9 mouse cellular contexts compared by ENCODE assay signal in the genomic region with DNA sequence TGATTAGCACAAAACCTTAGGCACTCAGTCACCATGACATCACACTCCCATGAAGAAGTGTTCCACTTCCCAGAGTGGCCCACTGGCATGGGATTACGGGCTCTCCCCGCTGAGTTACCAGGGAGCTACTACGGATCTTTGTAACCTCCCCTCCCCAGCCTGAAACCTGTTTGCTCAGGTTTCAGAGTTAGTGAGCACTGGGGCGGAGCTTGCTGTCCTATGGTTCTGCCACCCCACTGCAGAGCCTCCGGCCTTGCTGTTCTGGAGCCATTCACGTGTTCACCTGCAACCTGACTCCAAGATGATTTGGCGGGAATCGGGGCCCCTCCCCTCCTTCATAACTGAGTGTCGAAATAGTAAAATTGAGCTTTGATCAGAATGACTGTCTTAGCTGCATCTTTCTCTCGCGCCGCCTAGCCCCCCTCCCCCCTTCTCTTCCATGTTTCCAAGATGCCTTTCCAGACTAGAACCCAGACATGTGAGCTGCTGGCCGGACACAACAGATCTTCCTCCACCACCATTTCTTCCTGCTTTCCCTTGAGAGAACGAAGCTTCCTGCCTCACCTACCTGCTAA.
A peak's percentile ranks its signal among the peaks of the same experiment; 100 is the strongest.
DNase-seq lines count a peak whose midpoint lies in the region; ATAC-seq lines count a peak whose summit lies in the region.
"Had no signal": no experiment of that assay in that cellular context is flagged by ENCODE, and none has a peak within 500 bp of the region (broad histone marks: within the 10 kb centered on the region; RNA-seq: fewer than 3 reads in every experiment).

No protein-coding gene starts in this region.

- no peaks in the 10 kb centered on the region for H3K36me3 ChIP-seq in embryonic facial prominence, embryonic 15.5 days
- no peaks in the 10 kb centered on the region for H3K36me3 ChIP-seq in neural tube, embryonic 15.5 days
- H3K36me3 ChIP-seq: midbrain, embryonic 12.5 days had no signal

- peak; percentile 39 for DNase-seq in embryo, embryonic 10.5 days (ENCODE audit: low spot score)
- peak; percentile 60 to 82 for DNase-seq in kidney, postnatal 25 days
- peak; percentile 78 for DNase-seq in lung, postnatal 36 days
- DNase-seq in layer of hippocampus, adult 18-20 months (ENCODE audit: low spot score in 2 of 2) = no peak
- DNase-seq: thymus, adult 18-20 months had no signal

- H3K4me1 ChIP-seq in embryonic facial prominence, embryonic 15.5 days = 0 out of 2 replicates have a peak, but pooled peaks cover 16% of the 10 kb centered on the region
- no peaks in the 10 kb centered on the region for H3K4me1 ChIP-seq in neural tube, embryonic 15.5 days
- H3K4me1 ChIP-seq: midbrain, embryonic 12.5 days had no signal

- 27% methylated on average over 14 of the region's 14 CpGs for WGBS in embryonic facial prominence, embryonic 15.5 days
- WGBS in neural tube, embryonic 15.5 days = 67% methylated on average over 14 of the region's 14 CpGs

- H3K27me3 ChIP-seq in embryonic facial prominence, embryonic 15.5 days = no peaks in the 10 kb centered on the region
- no peaks in the 10 kb centered on the region for H3K27me3 ChIP-seq in neural tube, embryonic 15.5 days (replicated peaks)

- H3K9me3 ChIP-seq in embryonic facial prominence, embryonic 15.5 days (replicated peaks) = no peaks in the 10 kb centered on the region
- H3K9me3 ChIP-seq in neural tube, embryonic 15.5 days (replicated peaks) = no peaks in the 10 kb centered on the region
- H3K9me3 ChIP-seq: midbrain, embryonic 12.5 days had no signal

- peak overlapping the region; percentile 55; the same call in 1 of the 2 replicates for H3K27ac ChIP-seq in embryonic facial prominence, embryonic 15.5 days (replicated peaks)
- no peak overlapping the region for H3K27ac ChIP-seq in neural tube, embryonic 15.5 days (replicated peaks)
- H3K27ac ChIP-seq: midbrain, embryonic 12.5 days had no signal

- H3K4me3 ChIP-seq in embryonic facial prominence, embryonic 15.5 days (replicated peaks) = no peak overlapping the region
- no peak overlapping the region for H3K4me3 ChIP-seq in neural tube, embryonic 15.5 days (replicated peaks)
- H3K4me3 ChIP-seq: midbrain, embryonic 12.5 days had no signal

- no peak overlapping the region for H3K9ac ChIP-seq in embryonic facial prominence, embryonic 15.5 days
- no peak overlapping the region for H3K9ac ChIP-seq in neural tube, embryonic 15.5 days (replicated peaks)
- H3K9ac ChIP-seq: midbrain, embryonic 12.5 days had no signal

- no peak for ATAC-seq in embryonic facial prominence, embryonic 15.5 days (ENCODE audit: insufficient number of reproducible peaks, low FRiP score, low TSS enrichment, low read depth)
- ATAC-seq in neural tube, embryonic 15.5 days (ENCODE audit: low FRiP score) = no peak
- no peak for ATAC-seq in frontal cortex, adult (ENCODE audit: low TSS enrichment)

- H3K4me2 ChIP-seq in embryonic facial prominence, embryonic 15.5 days (replicated peaks) = no peak overlapping the region; the same call in 1 of the 2 replicates
- no peak overlapping the region for H3K4me2 ChIP-seq in neural tube, embryonic 15.5 days
- H3K4me2 ChIP-seq: midbrain, embryonic 12.5 days had no signal

Comparison
In these comparisons a context has a peak if more than half of its experiments do, and no peak if none do; other contexts are left out.
1. DNase-seq: peak in embryo, embryonic 10.5 days (single experiment), kidney, postnatal 25 days (2 of 2) and lung, postnatal 36 days (single experiment); none in layer of hippocampus, adult 18-20 months (0 of 2).